ENCODE assay signal across 8 mouse cellular contexts in the genomic region with DNA sequence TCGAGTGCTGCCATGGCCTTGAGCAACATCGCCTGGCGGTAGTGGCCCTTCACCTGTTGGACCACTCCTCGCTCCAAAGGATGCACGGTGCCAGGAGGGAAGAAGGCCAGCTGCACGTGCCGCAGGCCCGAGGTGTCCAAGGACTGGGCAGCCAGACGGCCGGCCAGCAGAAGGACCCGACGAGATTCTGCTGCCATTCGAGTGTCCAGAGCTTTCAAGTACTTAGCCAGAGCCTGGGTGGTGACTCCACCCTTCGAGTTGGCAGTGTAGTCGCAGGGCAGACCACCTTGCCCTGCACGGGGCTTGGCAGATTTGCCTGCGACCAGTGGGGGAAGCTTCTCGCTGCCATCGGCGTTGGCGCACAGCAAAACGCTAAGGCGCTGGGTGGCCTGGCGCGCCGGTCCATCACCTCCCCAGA. TPM values are rescaled to one million over a fixed set of nuclear protein-coding genes. Genes with fewer than 3 reads are reported as not detected.
A peak's percentile ranks its signal among the peaks of the same experiment; 100 is the strongest.
DNase-seq lines count a peak whose midpoint lies in the region; ATAC-seq and TF ChIP-seq lines count a peak whose summit lies in the region.

No protein-coding gene starts in this region.

- WGBS in heart, embryonic 12.5 days: 35% methylated on average over 26 of the region's 26 CpGs
- 14% methylated on average over 26 of the region's 26 CpGs for WGBS in midbrain, postnatal 0 days

- DNase-seq in brain, embryonic 14.5 days (ENCODE audit: low read depth): peak; percentile 21
- DNase-seq in kidney, postnatal 25 days: peak; percentile 30 to 69
- DNase-seq in midbrain, postnatal 0 days (ENCODE audit: low spot score): peak; percentile 19
- DNase-seq in c-Kit-positive CD71-positive TER-119-positive erythroid progenitor cells, embryonic 14.5 days (ENCODE audit: low spot score): no peak
- no peak for DNase-seq in ovary, postnatal 14 days (ENCODE audit: low spot score)

- no peak for TF ChIP-seq POLR2A in brain, embryonic 14.5 days (IDR thresholded peaks at IDR 0.05; ENCODE audit: borderline replicate concordance, extremely low read depth, insufficient read depth, insufficient read length, poor library complexity, severe bottlenecking)

- H3K9me3 ChIP-seq in megakaryocyte, embryonic 14.5 days: no peaks in the 10 kb centered on the region
- H3K9me3 ChIP-seq in heart, embryonic 12.5 days (replicated peaks): no peaks in the 10 kb centered on the region
- no peaks in the 10 kb centered on the region for H3K9me3 ChIP-seq in midbrain, postnatal 0 days (ENCODE audit: low read length)

- H3K4me2 ChIP-seq in heart, embryonic 12.5 days: peak overlapping the region; percentile 95
- H3K4me2 ChIP-seq in midbrain, postnatal 0 days (ENCODE audit: low read depth, low read length, poor library complexity, severe bottlenecking): peak overlapping the region; percentile 96

- H3K9ac ChIP-seq in heart, embryonic 12.5 days: peak overlapping the region; percentile 91
- H3K9ac ChIP-seq in midbrain, postnatal 0 days (replicated peaks; ENCODE audit: low read length, poor library complexity, severe bottlenecking): peak overlapping the region; percentile 78

- H3K27ac ChIP-seq in heart, embryonic 12.5 days (ENCODE audit: poor library complexity, severe bottlenecking): peak overlapping the region; percentile 82; the same call in 1 of the 2 replicates
- peak overlapping the region; percentile 97 for H3K27ac ChIP-seq in midbrain, postnatal 0 days (ENCODE audit: low read depth, low read length)

- peaks cover 65% of the 10 kb centered on the region for H3K4me1 ChIP-seq in megakaryocyte, embryonic 14.5 days
- peaks cover 42% of the 10 kb centered on the region for H3K4me1 ChIP-seq in heart, embryonic 12.5 days (replicated peaks)
- H3K4me1 ChIP-seq in midbrain, postnatal 0 days (ENCODE audit: insufficient read depth, low read length): peaks cover 33% of the 10 kb centered on the region

- no peaks in the 10 kb centered on the region for H3K27me3 ChIP-seq in megakaryocyte, embryonic 14.5 days (replicated peaks)
- H3K27me3 ChIP-seq in heart, embryonic 12.5 days (replicated peaks): peaks cover 2% of the 10 kb centered on the region; the same call in 1 of the 2 replicates
- H3K27me3 ChIP-seq in midbrain, postnatal 0 days (ENCODE audit: insufficient read depth, low read length): no peaks in the 10 kb centered on the region

- no peak for TF ChIP-seq CTCF in brain, embryonic 14.5 days (IDR thresholded peaks at IDR 0.05; ENCODE audit: borderline replicate concordance, extremely low read depth, insufficient read depth, insufficient read length)
- no peak for TF ChIP-seq CTCF in midbrain, postnatal 0 days (IDR thresholded peaks at IDR 0.05)

- peaks cover 34% of the 10 kb centered on the region for H3K36me3 ChIP-seq in megakaryocyte, embryonic 14.5 days (replicated peaks; ENCODE audit: low read length)
- H3K36me3 ChIP-seq in heart, embryonic 12.5 days: peaks cover 22% of the 10 kb centered on the region
- H3K36me3 ChIP-seq in midbrain, postnatal 0 days (ENCODE audit: insufficient read depth, low read length): no peaks in the 10 kb centered on the region

- ATAC-seq in megakaryocyte, adult 5-6 weeks (ENCODE audit: poor library complexity, severe bottlenecking): no peak
- ATAC-seq in heart, embryonic 12.5 days (ENCODE audit: insufficient number of reproducible peaks, low FRiP score): no peak
- ATAC-seq in midbrain, postnatal 0 days (ENCODE audit: low FRiP score): peak; percentile 0

- peak overlapping the region; percentile 97 for H3K4me3 ChIP-seq in megakaryocyte, embryonic 14.5 days (replicated peaks)
- H3K4me3 ChIP-seq in heart, embryonic 12.5 days: peak overlapping the region; percentile 87
- H3K4me3 ChIP-seq in midbrain, postnatal 0 days (ENCODE audit: low read depth, low read length): peak overlapping the region; percentile 55

RNA-seq across cellular contexts. Expression of a gene that starts 1.0 kb away (rescaled TPM):
- 147 and 259 TPM in 2 replicates for polyA plus RNA-seq in megakaryocyte, embryonic 14.5 days (2012; ENCODE audit: insufficient read depth, low replicate concordance)
- total RNA-seq in megakaryocyte, adult 5-6 weeks (2015): 7.7 and 8.7 TPM in 2 replicates
- 15.6 and 16.8 TPM in 2 replicates for total RNA-seq in megakaryocyte, adult 5-6 weeks (2017)
- polyA plus RNA-seq in brain, embryonic 14.5 days (2012; rRNA removed): 71.2 and 89.3 TPM in 2 replicates
- polyA plus RNA-seq in heart, embryonic 12.5 days (2016; fragmentation: Nextera tagmentation; extraction: Ambion mirVana): 6.9 and 7.2 TPM in 2 replicates
- 98.2 and 103 TPM in 2 replicates for total RNA-seq in midbrain, postnatal 0 days (2014; rRNA removed)
- polyA plus RNA-seq in midbrain, postnatal 0 days (2015; fragmentation: Nextera tagmentation; extraction: Ambion mirVana): 11.7 and 13.1 TPM in 2 replicates

RNA-seq across cellular contexts. Expression of a gene that starts 7.9 kb away (rescaled TPM):
- polyA plus RNA-seq in megakaryocyte, embryonic 14.5 days (2012; ENCODE audit: insufficient read depth, low replicate concordance): 10.8 and 13.1 TPM in 2 replicates
- total RNA-seq in megakaryocyte, adult 5-6 weeks (2015): 21.5 and 25.5 TPM in 2 replicates
- 29.1 and 35.0 TPM in 2 replicates for total RNA-seq in megakaryocyte, adult 5-6 weeks (2017)
- 41.4 and 54.8 TPM in 2 replicates for polyA plus RNA-seq in brain, embryonic 14.5 days (2012; rRNA removed)
- 38.7 and 39.1 TPM in 2 replicates for polyA plus RNA-seq in heart, embryonic 12.5 days (2016; fragmentation: Nextera tagmentation; extraction: Ambion mirVana)
- total RNA-seq in midbrain, postnatal 0 days (2014; rRNA removed): 10.0 and 13.1 TPM in 2 replicates
- 14.0 and 15.1 TPM in 2 replicates for polyA plus RNA-seq in midbrain, postnatal 0 days (2015; fragmentation: Nextera tagmentation; extraction: Ambion mirVana)

RNA-seq across cellular contexts. Expression of a gene that starts 8.2 kb away (rescaled TPM):
- polyA plus RNA-seq in megakaryocyte, embryonic 14.5 days (2012; ENCODE audit: insufficient read depth, low replicate concordance): 1.5 and 1.7 TPM in 2 replicates
- 1.5 and 1.8 TPM in 2 replicates for total RNA-seq in megakaryocyte, adult 5-6 weeks (2015)
- total RNA-seq in megakaryocyte, adult 5-6 weeks (2017): 2.4 and 3.3 TPM in 2 replicates
- 35.4 and 36.4 TPM in 2 replicates for polyA plus RNA-seq in brain, embryonic 14.5 days (2012; rRNA removed)
- polyA plus RNA-seq in heart, embryonic 12.5 days (2016; fragmentation: Nextera tagmentation; extraction: Ambion mirVana): 1.2 and 1.3 TPM in 2 replicates
- total RNA-seq in midbrain, postnatal 0 days (2014; rRNA removed): 19.3 and 27.5 TPM in 2 replicates
- 9.5 and 10.2 TPM in 2 replicates for polyA plus RNA-seq in midbrain, postnatal 0 days (2015; fragmentation: Nextera tagmentation; extraction: Ambion mirVana)

RNA-seq across cellular contexts. Expression of a gene that starts 19.0 kb away (rescaled TPM):
- 322 and 610 TPM in 2 replicates for polyA plus RNA-seq in megakaryocyte, embryonic 14.5 days (2012; ENCODE audit: insufficient read depth, low replicate concordance)
- total RNA-seq in megakaryocyte, adult 5-6 weeks (2015): 21.5 and 31.3 TPM in 2 replicates
- 15.5 and 22.7 TPM in 2 replicates for total RNA-seq in megakaryocyte, adult 5-6 weeks (2017)
- polyA plus RNA-seq in brain, embryonic 14.5 days (2012; rRNA removed): 113 and 118 TPM in 2 replicates
- 69.2 and 69.6 TPM in 2 replicates for polyA plus RNA-seq in heart, embryonic 12.5 days (2016; fragmentation: Nextera tagmentation; extraction: Ambion mirVana)
- total RNA-seq in midbrain, postnatal 0 days (2014; rRNA removed): 44.8 and 89.5 TPM in 2 replicates
- polyA plus RNA-seq in midbrain, postnatal 0 days (2015; fragmentation: Nextera tagmentation; extraction: Ambion mirVana): 59.1 and 60.4 TPM in 2 replicates

RNA-seq across cellular contexts. Expression of a gene that starts 28.0 kb away (rescaled TPM):
- polyA plus RNA-seq in megakaryocyte, embryonic 14.5 days (2012; ENCODE audit: insufficient read depth, low replicate concordance): 7.7 and 14.6 TPM in 2 replicates
- 13.6 and 14.0 TPM in 2 replicates for total RNA-seq in megakaryocyte, adult 5-6 weeks (2015)
- total RNA-seq in megakaryocyte, adult 5-6 weeks (2017): 8.4 and 13.5 TPM in 2 replicates
- polyA plus RNA-seq in brain, embryonic 14.5 days (2012; rRNA removed): 34.9 and 45.3 TPM in 2 replicates
- polyA plus RNA-seq in heart, embryonic 12.5 days (2016; fragmentation: Nextera tagmentation; extraction: Ambion mirVana): 30.1 and 32.0 TPM in 2 replicates
- 36.5 and 40.1 TPM in 2 replicates for total RNA-seq in midbrain, postnatal 0 days (2014; rRNA removed)
- 35.5 and 36.7 TPM in 2 replicates for polyA plus RNA-seq in midbrain, postnatal 0 days (2015; fragmentation: Nextera tagmentation; extraction: Ambion mirVana)

Comparison
In these comparisons a context has a peak if more than half of its experiments do, and no peak if none do; other contexts are left out.
1. DNase-seq: peak in brain, embryonic 14.5 days (single experiment), kidney, postnatal 25 days (2 of 2) and midbrain, postnatal 0 days (single experiment); none in c-Kit-positive CD71-positive TER-119-positive erythroid progenitor cells, embryonic 14.5 days (single experiment) and ovary, postnatal 14 days (single experiment).
2. Peak in every context shown above with its lines, with median percentiles within 50 percentile points of each other: H3K4me3 ChIP-seq.